Mouse (Mus musculus): Measurements from ENCODE around the gene Atxn2. TPM values are rescaled to one million over a fixed set of nuclear protein-coding genes. Genes with fewer than 3 reads are reported as not detected.

The Atxn2 gene
- total RNA-seq, 1 experiment from 2014 or later: 56.5 TPM

- no peak for ATAC-seq (replicated peaks in 1 of 2; ENCODE audit: insufficient read depth in 1 of 2, low FRiP score in 2 of 2, low TSS enrichment in 1 of 2, low read depth in 1 of 2, poor library complexity in 2 of 2, severe bottlenecking in 2 of 2)
Measured at GRCm38 (mm10) chr5:121854768-121855167, 143.6 kb downstream of the Atxn2 start.

- no peak for ATAC-seq (replicated peaks in 1 of 2; ENCODE audit: insufficient read depth in 1 of 2, low FRiP score in 2 of 2, low TSS enrichment in 1 of 2, low read depth in 1 of 2, poor library complexity in 2 of 2, severe bottlenecking in 2 of 2)
Measured at GRCm38 (mm10) chr5:121856740-121857139, 145.6 kb downstream of the Atxn2 start.

GRCm38 (mm10) chr5:121858427-121858826 lies 147.3 kb downstream of the Atxn2 start:
- no peak for ATAC-seq (replicated peaks in 1 of 2; ENCODE audit: insufficient read depth in 1 of 2, low FRiP score in 2 of 2, low TSS enrichment in 1 of 2, low read depth in 1 of 2, poor library complexity in 2 of 2, severe bottlenecking in 2 of 2)

- no peak for ATAC-seq (replicated peaks in 1 of 2; ENCODE audit: insufficient read depth in 1 of 2, low FRiP score in 2 of 2, low TSS enrichment in 1 of 2, low read depth in 1 of 2, poor library complexity in 2 of 2, severe bottlenecking in 2 of 2)
Measured at GRCm38 (mm10) chr5:121861964-121862363, 150.8 kb downstream of the Atxn2 start.

- ATAC-seq (replicated peaks in 1 of 2; ENCODE audit: insufficient read depth in 1 of 2, low FRiP score in 2 of 2, low TSS enrichment in 1 of 2, low read depth in 1 of 2, poor library complexity in 2 of 2, severe bottlenecking in 2 of 2): no peak
Measured at GRCm38 (mm10) chr5:121864330-121864729, 153.2 kb downstream of the Atxn2 start.

Other genes with a start within 250 kb of the Atxn2 start
- not detected in 2 replicates for gene Adam1b, start 207.9 kb upstream of the Atxn2 start, total RNA-seq (2017)
- gene Adam1a, start 165.9 kb upstream of the Atxn2 start, total RNA-seq (2017): 2.8 and 6.0 TPM in 2 replicates
- not detected in 2 replicates for gene Gm42878, start 165.9 kb upstream of the Atxn2 start, total RNA-seq (2017)
- gene Mapkapk5, start 165.4 kb upstream of the Atxn2 start, total RNA-seq (2017): 89.9 and 107 TPM in 2 replicates
- 354 and 532 TPM in 2 replicates for gene Aldh2, start 117.5 kb upstream of the Atxn2 start, total RNA-seq (2017)
- gene Acad12, start 92.4 kb upstream of the Atxn2 start, total RNA-seq (2017): 5.0 and 9.0 TPM in 2 replicates
- 2.7 and 5.3 TPM in 2 replicates for gene Acad10, start 50.8 kb upstream of the Atxn2 start, total RNA-seq (2017)
- 61.5 and 65.9 TPM in 2 replicates for gene Brap, start 50.8 kb upstream of the Atxn2 start, total RNA-seq (2017)
- gene Sh2b3, start 126.3 kb downstream of the Atxn2 start, total RNA-seq (2017): 18.6 and 23.2 TPM in 2 replicates
- 3.3 and 4.2 TPM in 2 replicates for gene Pheta1, start 137.6 kb downstream of the Atxn2 start, total RNA-seq (2017)